Mouse (Mus musculus) neutrophil, adult 59 days (primary cell): ENCODE measurements around the gene Olfr353. TPM values are rescaled to one million over a fixed set of nuclear protein-coding genes. Genes with fewer than 3 reads are reported as not detected.

Source experiments
- total RNA-seq, 2 experiments: library from RNA; stranded (reverse); gene quantifications; 1 replicate in 1 of 2; 2 replicates in 1 of 2; pipeline ENCODE4 v1.2.4; 2023

Olfr353 gene
- not detected for total RNA-seq

DNA sequence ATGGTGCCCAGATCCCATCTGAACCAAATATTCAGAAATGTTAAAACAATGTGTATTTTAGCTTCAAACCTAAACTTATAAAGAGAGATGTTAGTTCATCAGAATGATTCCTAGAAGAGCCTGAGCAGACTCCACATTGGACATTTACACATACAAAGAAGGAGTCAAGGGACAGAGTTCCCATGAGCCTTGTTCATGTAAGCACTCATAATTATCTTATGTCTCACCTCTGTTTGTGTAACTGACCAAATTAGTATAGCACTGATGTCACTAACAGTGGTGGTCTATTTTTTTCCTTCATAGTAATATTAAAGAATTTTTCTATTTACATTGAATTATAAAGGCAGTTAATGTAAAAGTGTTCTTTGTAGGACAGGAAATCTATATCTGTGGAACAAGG is at the start of gene Olfr353:
TSS of gene Olfr353 (minus strand) at position 101 of the 400 bp plus-strand sequence.

DNA sequence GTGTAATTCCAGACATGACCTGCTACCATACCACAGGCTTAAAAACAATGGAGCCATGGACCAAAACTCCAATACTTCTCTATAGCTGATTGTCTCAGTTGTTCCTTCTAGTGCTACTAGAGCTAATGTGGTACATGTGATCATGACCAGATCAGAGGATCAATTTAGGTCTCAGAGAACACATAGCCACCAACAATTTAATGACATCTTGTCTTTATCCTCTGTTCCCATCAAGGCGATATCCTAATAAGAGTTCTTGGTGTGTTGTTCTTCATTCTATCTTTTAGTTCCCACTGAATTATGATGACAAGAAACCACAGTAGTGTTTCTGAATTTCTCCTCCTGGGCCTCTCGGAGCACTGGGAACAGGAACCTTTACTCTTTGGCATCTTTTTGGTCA is 44.1 kb upstream of the Olfr353 start, which contains the start of gene Olfr356:
TSS of gene Olfr356 (plus strand) at position 301 of the 400 bp plus-strand sequence.

DNA sequence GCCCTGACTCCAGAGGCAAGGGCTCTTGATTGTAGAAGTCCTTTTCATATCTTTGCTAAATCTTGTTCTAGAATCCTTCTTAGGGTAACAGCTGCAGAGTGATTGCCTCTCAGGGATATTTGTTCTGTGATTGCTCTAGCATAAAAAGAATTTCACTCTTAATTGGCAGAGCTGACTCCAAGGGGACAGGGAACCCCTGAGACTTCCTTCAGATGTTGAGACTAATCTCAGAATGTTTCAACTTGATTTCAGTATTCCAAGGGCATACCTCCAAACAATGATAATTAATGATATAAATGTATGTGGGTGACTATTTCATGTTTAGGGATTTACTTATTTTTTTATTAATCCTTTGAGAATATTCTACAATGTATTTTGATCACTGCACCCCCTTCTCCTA is 36.1 kb upstream of the Olfr353 start, which contains the start of gene Olfr355:
TSS of gene Olfr355 (minus strand) at position 101 of the 400 bp plus-strand sequence.

DNA sequence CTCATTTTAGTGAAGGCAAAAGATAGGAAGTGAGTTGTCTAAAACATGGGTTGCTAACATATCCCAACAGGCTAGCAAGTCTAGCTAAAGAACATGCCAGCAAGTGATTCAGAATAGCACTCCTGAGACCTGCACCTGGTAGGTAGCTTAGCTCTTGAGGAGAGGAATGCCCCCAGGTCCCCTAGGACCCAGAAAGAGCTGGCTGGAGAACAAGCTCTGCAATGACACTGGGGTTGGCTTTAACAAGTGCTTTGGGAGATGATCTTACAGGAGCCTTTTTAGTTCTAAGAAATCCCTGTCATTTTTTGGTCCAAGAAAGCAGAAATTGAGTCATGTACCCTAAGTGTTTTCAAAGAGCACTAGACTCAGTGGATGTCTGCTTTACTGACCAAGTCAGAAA is 12.6 kb upstream of the Olfr353 start, which contains the start of gene Olfr354:
TSS of gene Olfr354 (plus strand) at position 301 of the 400 bp plus-strand sequence.

DNA sequence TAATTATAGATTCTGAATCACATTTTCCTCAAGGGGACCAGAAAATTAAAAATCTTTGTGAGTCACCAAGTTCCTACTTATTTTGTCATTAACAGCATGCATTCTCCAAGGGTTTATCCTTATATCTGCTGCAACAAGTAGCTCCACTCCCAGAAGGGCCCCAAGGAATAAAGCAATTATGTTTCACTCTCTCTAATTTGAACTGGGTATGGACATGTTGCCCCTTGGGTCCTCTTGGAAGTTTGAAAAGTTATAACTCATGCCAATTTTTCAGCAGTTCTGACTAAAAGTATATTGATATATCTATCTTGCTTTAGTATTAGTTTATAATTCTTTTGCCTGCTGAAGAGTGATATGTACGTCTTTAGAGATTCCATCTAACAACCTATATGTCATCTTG is 24.6 kb downstream of the Olfr353 start, which contains the start of gene Olfr352:
TSS of gene Olfr352 (plus strand) at position 301 of the 400 bp plus-strand sequence.

DNA sequence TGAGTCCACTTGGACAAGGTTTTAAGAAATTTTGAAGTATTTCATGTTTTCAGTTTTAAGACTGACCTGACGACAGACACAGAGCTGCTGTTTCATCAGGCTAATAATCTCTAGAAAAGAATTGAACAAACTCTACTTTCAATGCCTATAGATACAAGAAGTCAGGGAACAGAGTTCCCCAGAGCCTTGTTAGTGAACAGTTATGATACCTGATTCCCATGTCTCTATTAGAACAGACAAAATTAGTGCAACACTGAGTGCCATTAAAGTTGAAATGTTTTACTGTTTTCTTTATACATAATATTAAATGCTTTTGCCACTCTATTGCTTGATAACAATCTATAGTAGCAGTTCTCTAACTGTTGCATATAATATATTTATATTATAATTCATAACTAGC is 30.2 kb downstream of the Olfr353 start, which contains the start of gene Olfr351:
TSS of gene Olfr351 (minus strand) at position 101 of the 400 bp plus-strand sequence.

DNA sequence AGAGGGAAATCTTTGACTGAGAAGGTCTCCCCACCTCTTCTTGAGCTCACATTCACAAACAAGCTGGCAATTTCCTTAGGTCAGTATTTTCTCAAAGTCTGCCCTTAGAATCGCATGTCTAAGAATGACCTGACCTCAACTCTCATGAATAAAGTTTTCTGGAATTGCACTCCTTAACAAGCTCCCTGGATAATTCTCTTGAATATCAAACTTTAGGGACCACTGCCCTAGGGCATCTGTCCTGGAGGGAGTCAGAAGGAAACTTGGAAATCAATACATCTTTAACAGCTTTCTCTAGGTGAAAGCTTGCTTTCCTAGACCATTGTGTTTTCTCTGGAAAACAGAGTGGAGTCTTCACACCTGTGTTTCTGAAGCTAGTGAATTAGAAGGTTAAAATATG is 46.7 kb downstream of the Olfr353 start, which contains the start of gene Olfr350:
TSS of gene Olfr350 (plus strand) at position 301 of the 400 bp plus-strand sequence.

Other genes with a start within 250 kb of the Olfr353 start
- not detected for gene Olfr346, start 207.1 kb downstream of the Olfr353 start, total RNA-seq
- gene Olfr347, start 161.0 kb downstream of the Olfr353 start, total RNA-seq, result not detected
- not detected for gene Olfr348, start 108.7 kb downstream of the Olfr353 start, total RNA-seq
- gene Olfr50, start 102.4 kb downstream of the Olfr353 start, total RNA-seq, result not detected
- not detected for gene Olfr3, start 75.9 kb downstream of the Olfr353 start, total RNA-seq
- not detected for gene Olfr350, start 46.6 kb downstream of the Olfr353 start, total RNA-seq
- not detected for gene Olfr351, start 30.3 kb downstream of the Olfr353 start, total RNA-seq
- gene Olfr352, start 24.5 kb downstream of the Olfr353 start, total RNA-seq, result not detected
- gene Olfr354, start 12.7 kb upstream of the Olfr353 start, total RNA-seq, result not detected
- gene Olfr355, start 36.0 kb upstream of the Olfr353 start, total RNA-seq, result not detected
- gene Olfr356, start 44.2 kb upstream of the Olfr353 start, total RNA-seq, result not detected
- gene Olfr357, start 100.9 kb upstream of the Olfr353 start, total RNA-seq, result not detected
- gene Olfr358, start 116.4 kb upstream of the Olfr353 start, total RNA-seq, result not detected
- not detected for gene Olfr360, start 172.8 kb upstream of the Olfr353 start, total RNA-seq
- gene Olfr361, start 196.4 kb upstream of the Olfr353 start, total RNA-seq, result not detected
- not detected for gene Olfr362, start 225.0 kb upstream of the Olfr353 start, total RNA-seq
- not detected for gene Olfr364-ps1, start 246.4 kb upstream of the Olfr353 start, total RNA-seq